26 mouse cellular contexts compared by ENCODE assay signal in genomic region chr8:106349398-106349797, GRCm38 (mm10). TPM values are rescaled to one million over a fixed set of nuclear protein-coding genes. Genes with fewer than 3 reads are reported as not detected.
A peak's percentile ranks its signal among the peaks of the same experiment; 100 is the strongest.
DNase-seq lines count a peak whose midpoint lies in the region.
"Had no signal": no experiment of that assay in that cellular context is flagged by ENCODE, and none has a peak within 500 bp of the region (broad histone marks: within the 10 kb centered on the region; RNA-seq: fewer than 3 reads in every experiment).

No protein-coding gene starts in this region.

- H3K36me3 ChIP-seq in heart, embryonic 10.5 days: no peaks in the 10 kb centered on the region
- H3K36me3 ChIP-seq: embryonic facial prominence, embryonic 15.5 days; forebrain, embryonic 10.5 days; G1E; intestine, embryonic 15.5 days; limb, embryonic 12.5 days; liver, embryonic 12.5 days; midbrain, embryonic 15.5 days had no signal

- no peaks in the 10 kb centered on the region for H3K27me3 ChIP-seq in heart, embryonic 10.5 days (ENCODE audit: insufficient read depth, poor library complexity, severe bottlenecking)
- H3K27me3 ChIP-seq: embryonic facial prominence, embryonic 15.5 days; intestine, embryonic 15.5 days; limb, embryonic 12.5 days; liver, embryonic 12.5 days; midbrain, embryonic 15.5 days had no signal

- no peaks in the 10 kb centered on the region for H3K9me3 ChIP-seq in heart, embryonic 10.5 days
- H3K9me3 ChIP-seq: embryonic facial prominence, embryonic 15.5 days; forebrain, embryonic 10.5 days; G1E; intestine, embryonic 15.5 days; limb, embryonic 12.5 days; liver, embryonic 12.5 days; midbrain, embryonic 15.5 days had no signal

- WGBS in heart, embryonic 10.5 days: 56% methylated on average over 11 of the region's 11 CpGs

- H3K27ac ChIP-seq in heart, embryonic 10.5 days: no peak overlapping the region
- H3K27ac ChIP-seq: embryonic facial prominence, embryonic 15.5 days; forebrain, embryonic 10.5 days; hindbrain, embryonic 14.5 days; intestine, embryonic 15.5 days; limb, embryonic 12.5 days; liver, embryonic 12.5 days; midbrain, embryonic 15.5 days had no signal

- DNase-seq in adrenal gland, adult 2 months: peak; percentile 8
- no peak for DNase-seq in adrenal gland, postnatal 4 days (ENCODE audit: low spot score in 2 of 2)
- DNase-seq in heart, adult 11 months: peak; percentile 71
- no peak for DNase-seq in heart, embryonic 10.5 days (ENCODE audit: low spot score)
- peak; percentile 30 for DNase-seq in 3134 (ENCODE audit: extremely low read depth, insufficient read length, low spot score)
- DNase-seq in brain, adult 2 months (ENCODE audit: low read depth, low spot score): peak; percentile 52
- DNase-seq in lung, postnatal 25 days (ENCODE audit: low spot score): no peak
- no peak for DNase-seq in left cerebral cortex, postnatal 10 days (ENCODE audit: extremely low spot score in 1 of 2, low spot score in 2 of 2)
- DNase-seq: adrenal gland, adult 8-10 months; cerebellum, adult 11-12 months; cerebellum, postnatal 14 days; kidney, postnatal 4 days; layer of hippocampus, adult 9-11 months; lung, adult 2 months; lung, postnatal 36 days; thymus, adult 2 months had no signal

- H3K4me3 ChIP-seq in heart, embryonic 10.5 days: no peak overlapping the region
- H3K4me3 ChIP-seq: embryonic facial prominence, embryonic 15.5 days; forebrain, embryonic 10.5 days; intestine, embryonic 15.5 days; limb, embryonic 12.5 days; liver, embryonic 12.5 days; midbrain, embryonic 15.5 days had no signal

- intact Hi-C loops in left cerebral cortex, postnatal 10 days (cut with DNase I): no loop called here

- peaks cover 21% of the 10 kb centered on the region; the same call in 1 of the 2 replicates for H3K4me1 ChIP-seq in heart, embryonic 10.5 days
- H3K4me1 ChIP-seq: embryonic facial prominence, embryonic 15.5 days; intestine, embryonic 15.5 days; limb, embryonic 12.5 days; liver, embryonic 12.5 days; midbrain, embryonic 15.5 days had no signal

RNA-seq across cellular contexts. Expression of gene Smpd3, which starts 11.6 kb away (rescaled TPM):
- total RNA-seq in adrenal gland, adult 2 months (2021): 10 to 100 TPM in 1 of 2 experiments, 1 to 10 TPM in 1; 6.4 to 13.7 TPM
- 5.4 and 5.8 TPM in 2 replicates for polyA plus RNA-seq in adrenal gland, adult 2 months (2012; rRNA removed)
- total RNA-seq in adrenal gland, postnatal 4 days (2021): 10 to 100 TPM; 16.4 to 17.0 TPM
- polyA plus RNA-seq in heart, embryonic 10.5 days (2016; fragmentation: Nextera tagmentation; extraction: Ambion mirVana): 3.8 and 4.4 TPM in 2 replicates
- total RNA-seq in left cerebral cortex, postnatal 10 days (2021): 100 to 1,000 TPM; 122 to 127 TPM
- total RNA-seq: G1E; granulocyte monocyte progenitor cell, adult 5-6 weeks; megakaryocyte-erythroid progenitor cell, adult 5-6 weeks had no signal
- polyA plus RNA-seq: G1E had no signal

Comparison
In these comparisons a context has a peak if more than half of its experiments do, and no peak if none do; other contexts are left out.
1. DNase-seq: peak in adrenal gland, adult 2 months (single experiment), heart, adult 11 months (single experiment), 3134 (single experiment) and brain, adult 2 months (single experiment); none in adrenal gland, postnatal 4 days (0 of 2), heart, embryonic 10.5 days (single experiment), lung, postnatal 25 days (single experiment) and left cerebral cortex, postnatal 10 days (0 of 2).
2. RNA of gene Smpd3, which starts 11.6 kb away (total RNA-seq): 122 to 127 TPM in left cerebral cortex, postnatal 10 days; 16.4 to 17.0 TPM in adrenal gland, postnatal 4 days and 6.4 to 13.7 TPM in adrenal gland, adult 2 months; every median in the first group is over 4 times any median in the second.